Mouse (Mus musculus): ENCODE data around the gene Fam167b.
"Not testable (repeated sequence)": the region's sequence is repeated elsewhere in the genome, so short reads cannot be mapped to it uniquely, and the experiment has no call there.

DNA sequence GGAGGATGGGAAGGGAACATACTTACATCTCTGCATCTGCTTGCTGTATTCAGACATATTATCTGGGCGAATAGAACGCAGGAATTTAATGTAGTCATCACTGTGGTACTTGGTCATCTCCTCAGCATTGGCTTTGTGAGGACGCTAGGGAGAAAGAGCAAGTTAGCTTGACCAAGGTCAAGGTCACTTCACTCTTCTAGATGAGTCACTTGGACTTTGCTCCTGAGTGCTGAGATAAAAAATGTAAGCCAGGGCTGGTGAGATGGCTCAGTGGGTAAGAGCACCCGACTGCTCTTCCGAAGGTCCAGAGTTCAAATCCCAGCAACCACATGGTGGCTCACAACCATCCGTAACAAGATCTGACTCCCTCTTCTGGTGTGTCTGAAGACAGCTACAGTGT, 49.4 kb downstream of the Fam167b start:
- not testable (repeated sequence) for TF ChIP-seq CTCF (IDR thresholded peaks at IDR 0.05; ENCODE audit: borderline replicate concordance, insufficient read depth, low read length); POLR2A (IDR thresholded peaks at IDR 0.05; ENCODE audit: low read depth, low read length)
